Mouse (Mus musculus) limb, embryonic 10.5 days (tissue): ENCODE measurements at regions not wholly inside any gene's neighbourhood (a gene's known extent, or its start where the extent isn't known, plus 50 kb on each side); places are given as distances from the start of the nearest gene placed in this dataset.

ENCODE experiments used
- DNase-seq: peaks from one replicate; pipeline ENCODE4 v3.0.0-alpha.2; 2017; ENCODE audit warnings: low spot score
- H3K27ac ChIP-seq: fragments of 300-500 bp; sonication (generic); 2 replicates; pipeline ENCODE4 v1.5.1; 2016; ENCODE audit warnings: mild to moderate bottlenecking
- H3K27me3 ChIP-seq: fragments of 300-500 bp; sonication (generic); 2 replicates; pipeline ENCODE4 v1.6.1; 2016; ENCODE audit warnings: low read depth, mild to moderate bottlenecking; ENCODE audit not compliant: poor library complexity, severe bottlenecking
- H3K36me3 ChIP-seq: fragments of 300-500 bp; sonication (generic); 2 replicates; pipeline ENCODE4 v1.6.1; 2016; ENCODE audit warnings: mild to moderate bottlenecking, moderate library complexity
- H3K4me1 ChIP-seq: fragments of 300-500 bp; sonication (generic); 2 replicates; pipeline ENCODE4 v1.6.1; 2016
- H3K4me3 ChIP-seq: fragments of 300-500 bp; sonication (generic); 2 replicates; pipeline ENCODE4 v1.5.1; 2016; ENCODE audit warnings: mild to moderate bottlenecking, moderate library complexity
- H3K9me3 ChIP-seq: fragments of 300-500 bp; sonication (generic); replicated peaks from 2 replicates; pipeline ENCODE4 v1.6.1; 2016; ENCODE audit warnings: mild to moderate bottlenecking
- WGBS: fragments of 180-500 bp; shearing (Covaris S2); methylation state at CpG from one replicate; pipeline ENCODE4 v1.1.7; 2016; 5-methylcytosine and 5-hydroxymethylcytosine counted together

DNA sequence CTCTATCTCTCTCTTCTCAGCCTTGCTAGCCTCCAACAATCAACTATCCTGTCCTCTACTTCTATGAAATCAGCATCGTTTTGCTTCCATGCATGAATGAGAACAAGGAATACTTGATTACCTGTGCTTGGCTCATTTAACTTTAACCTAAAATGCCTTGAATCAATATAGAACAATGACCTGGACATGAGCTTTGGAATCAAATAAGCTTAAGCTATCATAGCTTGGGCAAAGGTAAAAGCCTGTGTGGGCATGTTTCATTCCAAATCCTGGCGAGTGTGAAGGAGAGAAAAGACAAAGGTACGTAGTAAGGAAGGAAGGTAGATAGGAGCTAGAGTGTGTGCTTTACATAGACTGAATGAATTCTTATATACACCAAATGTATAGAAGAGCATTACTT is 243.7 kb upstream of the Cpeb2 start:
- Histone ChIP-seq H3K9me3 (no peaks in the 10 kb centered on the region), H3K36me3 (no peaks in the 10 kb centered on the region), H3K4me3 (no peak overlapping the region), H3K4me1 (no peaks in the 10 kb centered on the region), H3K27me3 (no peaks in the 10 kb centered on the region), H3K27ac (no peak overlapping the region)
- WGBS: 95% methylated on average over 3 of the region's 3 CpGs
- no peak for DNase-seq

DNA sequence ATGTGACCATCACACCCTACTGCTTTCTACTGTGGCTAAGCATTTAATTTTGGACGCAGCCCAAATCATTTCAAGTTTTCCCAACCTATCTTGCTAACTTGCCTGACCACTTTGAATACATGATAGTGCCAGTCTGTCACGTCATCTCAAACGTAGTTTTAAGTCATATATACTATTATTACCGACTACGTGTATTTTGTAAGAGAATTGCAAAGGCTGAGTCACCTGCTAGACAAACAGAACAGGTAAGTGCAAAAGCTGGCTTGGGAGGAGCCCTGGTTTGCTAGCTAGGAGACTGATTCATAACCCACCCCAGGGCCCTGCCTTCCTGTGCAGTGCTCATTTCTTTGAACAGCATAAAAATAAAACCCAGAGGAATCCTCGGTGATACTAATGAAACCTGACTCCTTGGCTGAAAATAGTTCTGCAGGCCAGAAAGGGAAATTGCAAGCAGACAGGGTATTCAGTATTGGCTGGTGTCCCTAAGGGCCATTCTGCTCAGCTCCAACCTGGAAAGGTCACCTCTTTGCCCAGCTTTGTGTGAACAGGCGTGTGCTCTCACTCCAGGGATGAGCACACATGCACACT is 208.9 kb upstream of the Cpeb2 start:
- Histone ChIP-seq H3K27ac (no peak overlapping the region), H3K4me3 (no peak overlapping the region), H3K9me3 (no peaks in the 10 kb centered on the region), H3K27me3 (no peaks in the 10 kb centered on the region), H3K4me1 (no peaks in the 10 kb centered on the region), H3K36me3 (no peaks in the 10 kb centered on the region)
- no peak for DNase-seq
- 86% methylated on average over 7 of the region's 7 CpGs for WGBS

DNA sequence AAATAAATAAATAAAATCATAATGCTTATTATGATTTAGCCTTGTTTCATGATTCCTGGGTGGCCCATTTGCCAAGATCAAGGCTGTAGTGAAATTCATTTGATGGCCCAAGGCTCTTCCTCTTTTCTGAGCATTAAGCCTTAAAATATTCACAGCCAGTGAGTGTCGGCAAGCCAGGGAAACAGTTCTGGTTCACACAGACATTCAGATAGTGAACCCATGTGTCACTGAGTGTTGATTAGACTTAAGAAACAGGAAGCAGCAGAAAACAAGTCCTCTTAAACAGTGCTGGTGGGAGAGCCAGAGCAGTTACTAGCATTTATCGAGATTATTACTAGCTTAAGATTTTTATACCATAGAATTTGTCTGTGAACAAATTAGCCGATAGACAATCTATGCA is 201.7 kb upstream of the Cpeb2 start:
- H3K4me1 ChIP-seq: no peaks in the 10 kb centered on the region
- no peaks in the 10 kb centered on the region for H3K36me3 ChIP-seq
- H3K9me3 ChIP-seq: no peaks in the 10 kb centered on the region
- no peak overlapping the region for H3K27ac ChIP-seq
- DNase-seq: no peak
- no peaks in the 10 kb centered on the region for H3K27me3 ChIP-seq
- 91% methylated on average over 3 of the region's 3 CpGs for WGBS
- H3K4me3 ChIP-seq: no peak overlapping the region

DNA sequence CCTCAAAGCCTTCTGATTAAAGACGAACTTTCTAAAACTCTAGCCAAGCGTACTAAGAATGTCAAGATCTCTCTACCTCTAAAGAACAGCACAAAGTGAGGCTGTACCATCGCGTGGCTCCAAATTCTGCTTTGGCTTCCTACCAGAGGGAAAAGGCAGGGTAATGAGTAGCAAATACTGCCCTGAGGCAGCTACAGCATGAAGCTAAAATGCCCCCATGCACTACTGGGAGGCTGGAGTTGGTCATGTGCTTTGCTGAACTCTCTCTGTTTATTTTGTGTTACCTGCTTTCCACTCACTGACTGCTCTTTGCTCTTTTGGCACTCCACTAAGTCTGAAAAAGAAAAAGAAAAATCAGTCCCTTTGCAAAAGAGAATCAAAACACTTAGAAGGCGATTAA is 201.1 kb upstream of the Cpeb2 start:
- WGBS: 83% methylated on average over 5 of the region's 5 CpGs

DNA sequence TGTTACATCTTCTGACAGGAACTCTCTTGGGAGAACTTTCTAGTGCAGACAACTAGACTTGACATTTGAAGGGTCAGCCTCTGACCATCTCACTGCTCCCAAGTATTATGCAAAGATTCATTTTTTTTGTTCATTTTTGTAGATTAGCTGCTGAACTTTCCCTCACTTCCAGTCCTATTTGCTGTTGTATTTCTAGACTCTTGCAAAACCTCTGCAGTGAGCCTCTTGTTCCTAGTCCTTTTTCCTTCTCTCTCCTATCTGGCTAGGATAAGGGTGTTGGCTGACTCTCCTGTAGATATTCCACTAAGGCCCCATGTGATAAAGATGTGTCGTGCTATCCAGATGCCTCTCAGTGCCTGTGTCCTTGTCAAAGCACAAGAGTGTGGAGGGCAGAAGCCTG is 198.5 kb upstream of the Cpeb2 start:
- Histone ChIP-seq H3K4me3 (no peak overlapping the region), H3K27me3 (no peaks in the 10 kb centered on the region), H3K9me3 (no peaks in the 10 kb centered on the region), H3K4me1 (0 out of 2 replicates have a peak, but pooled peaks cover 5% of the 10 kb centered on the region), H3K27ac (no peak overlapping the region), H3K36me3 (no peaks in the 10 kb centered on the region)
- no peak for DNase-seq
- WGBS: 86% methylated on average over 1 of the region's 1 CpGs

More for the DNA sequence above, 201.1 kb upstream of the Cpeb2 start:
- H3K4me1 ChIP-seq: no peaks in the 10 kb centered on the region
- no peaks in the 10 kb centered on the region for H3K36me3 ChIP-seq
- H3K9me3 ChIP-seq: no peaks in the 10 kb centered on the region
- no peak overlapping the region for H3K27ac ChIP-seq
- no peaks in the 10 kb centered on the region for H3K27me3 ChIP-seq
- H3K4me3 ChIP-seq: no peak overlapping the region
- no peak for DNase-seq

DNA sequence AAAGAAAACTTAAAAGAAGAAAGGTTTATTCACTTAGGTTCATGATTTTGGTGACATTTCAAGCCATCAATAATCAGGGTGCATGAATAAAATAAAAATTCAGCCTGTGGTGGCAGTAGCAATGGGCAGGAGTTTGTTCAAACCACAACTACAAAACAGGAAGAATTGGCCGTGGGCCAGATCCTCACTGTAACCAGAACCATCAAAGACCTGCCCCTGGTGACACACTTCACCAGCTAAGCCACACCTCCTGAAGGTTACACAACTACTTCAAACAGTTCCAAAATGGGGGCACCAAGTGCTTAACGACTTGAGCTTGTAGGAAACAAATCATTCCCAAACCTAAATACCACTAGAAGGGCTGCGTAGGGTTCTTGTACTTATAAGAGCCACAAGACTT is 195.4 kb upstream of the Cpeb2 start:
- no peaks in the 10 kb centered on the region for H3K9me3 ChIP-seq
- H3K36me3 ChIP-seq: no peaks in the 10 kb centered on the region
- H3K27me3 ChIP-seq: no peaks in the 10 kb centered on the region
- no peak overlapping the region for H3K27ac ChIP-seq
- 67% methylated on average over 3 of the region's 3 CpGs for WGBS
- no peak overlapping the region for H3K4me3 ChIP-seq
- H3K4me1 ChIP-seq: 0 out of 2 replicates have a peak, but pooled peaks cover 5% of the 10 kb centered on the region
- no peak for DNase-seq

DNA sequence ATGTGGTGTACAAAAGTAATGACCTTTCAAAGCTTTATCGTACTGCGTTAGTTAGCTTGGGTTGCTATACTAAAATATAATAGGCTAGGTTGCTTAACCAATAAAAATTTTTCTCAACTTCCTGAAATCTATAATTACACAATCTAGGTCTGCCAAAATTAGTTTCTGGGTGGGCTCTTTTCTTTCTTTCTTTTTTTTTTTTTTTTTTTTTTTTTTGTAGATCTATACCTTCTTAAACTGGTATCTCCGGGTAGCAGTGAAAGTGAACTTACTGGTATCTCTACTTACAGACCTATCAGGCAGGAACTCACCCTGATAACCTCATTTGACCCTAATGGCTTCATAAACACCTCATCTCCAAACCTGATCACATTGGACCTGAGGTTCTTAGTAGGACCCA is 193.4 kb upstream of the Cpeb2 start:
- Histone ChIP-seq H3K27me3 (no peaks in the 10 kb centered on the region), H3K36me3 (no peaks in the 10 kb centered on the region), H3K27ac (no peak overlapping the region), H3K4me1 (0 out of 2 replicates have a peak, but pooled peaks cover 5% of the 10 kb centered on the region), H3K9me3 (no peaks in the 10 kb centered on the region), H3K4me3 (no peak overlapping the region)
- WGBS: 96% methylated on average over 3 of the region's 3 CpGs
- DNase-seq: no peak

DNA sequence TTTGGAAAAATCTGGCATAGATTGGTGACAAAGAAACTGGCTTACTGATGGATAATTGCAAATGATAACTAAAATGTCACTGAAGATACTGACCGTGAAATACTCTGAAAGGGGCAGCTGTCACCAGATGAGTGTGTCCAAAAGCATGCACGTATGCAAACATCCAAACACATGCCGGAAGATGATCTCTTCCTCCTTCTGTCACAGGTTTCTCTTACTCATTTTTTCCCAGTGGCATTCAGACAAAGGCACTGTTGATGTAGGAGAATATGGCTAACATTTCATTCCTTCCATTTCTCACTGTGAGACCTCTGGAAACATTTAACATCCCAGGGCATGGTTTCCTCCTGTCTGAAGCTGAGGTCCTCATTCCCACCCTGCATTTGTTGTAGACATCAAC is 190.4 kb upstream of the Cpeb2 start:
- H3K4me3 ChIP-seq: no peak overlapping the region
- 96% methylated on average over 3 of the region's 3 CpGs for WGBS

DNA sequence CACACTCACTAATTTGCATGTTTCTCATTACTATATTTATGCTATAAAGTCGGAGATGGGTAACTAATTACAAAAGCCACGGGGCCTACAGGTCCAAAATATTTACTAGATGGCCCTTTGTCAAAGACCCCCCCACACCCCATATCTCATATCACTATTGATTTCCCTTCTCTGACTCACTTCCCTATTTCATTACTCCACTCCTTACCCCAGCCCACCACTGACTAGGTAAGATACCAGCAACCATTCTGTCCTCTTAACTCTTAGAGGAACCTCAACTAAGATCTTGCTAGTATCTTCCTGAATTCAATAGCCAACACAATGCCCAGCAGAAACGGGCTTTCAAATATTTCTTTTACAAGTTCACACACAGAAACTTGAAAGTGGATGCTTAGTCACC is 187.1 kb upstream of the Cpeb2 start:
- Histone ChIP-seq H3K9me3 (no peaks in the 10 kb centered on the region), H3K27ac (no peak overlapping the region), H3K27me3 (no peaks in the 10 kb centered on the region), H3K4me1 (peaks cover 9% of the 10 kb centered on the region), H3K4me3 (no peak overlapping the region), H3K36me3 (no peaks in the 10 kb centered on the region)
- WGBS: 86% methylated on average over 3 of the region's 3 CpGs
- no peak for DNase-seq

More for the DNA sequence above, 190.4 kb upstream of the Cpeb2 start:
- H3K27ac ChIP-seq: no peak overlapping the region
- no peaks in the 10 kb centered on the region for H3K9me3 ChIP-seq
- H3K27me3 ChIP-seq: no peaks in the 10 kb centered on the region
- H3K36me3 ChIP-seq: no peaks in the 10 kb centered on the region
- DNase-seq: no peak
- H3K4me1 ChIP-seq: 0 out of 2 replicates have a peak, but pooled peaks cover 5% of the 10 kb centered on the region

DNA sequence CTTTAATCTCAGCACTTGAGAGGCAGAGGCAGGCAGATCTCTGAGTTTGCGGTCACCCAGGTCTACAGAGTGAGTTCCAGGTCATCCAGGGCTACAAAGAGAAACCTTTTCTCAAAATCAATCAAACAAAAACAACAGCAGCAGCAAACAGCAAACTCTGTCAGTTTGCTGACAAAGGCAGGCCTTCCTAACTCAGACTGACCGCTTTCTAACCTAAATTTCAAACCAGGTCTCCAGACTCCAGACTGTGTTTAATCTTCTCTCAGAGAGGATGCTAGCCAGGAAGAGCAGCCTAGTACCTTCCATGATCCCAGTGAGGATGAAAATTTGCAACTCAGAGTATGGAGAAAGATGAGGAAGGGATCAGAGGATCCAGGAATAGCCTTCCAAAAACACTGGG is 185.7 kb upstream of the Cpeb2 start:
- Histone ChIP-seq H3K27me3 (no peaks in the 10 kb centered on the region), H3K9me3 (no peaks in the 10 kb centered on the region), H3K27ac (no peak overlapping the region), H3K36me3 (no peaks in the 10 kb centered on the region), H3K4me3 (no peak overlapping the region), H3K4me1 (peaks cover 9% of the 10 kb centered on the region)
- no peak for DNase-seq
- 99% methylated on average over 2 of the region's 2 CpGs for WGBS

DNA sequence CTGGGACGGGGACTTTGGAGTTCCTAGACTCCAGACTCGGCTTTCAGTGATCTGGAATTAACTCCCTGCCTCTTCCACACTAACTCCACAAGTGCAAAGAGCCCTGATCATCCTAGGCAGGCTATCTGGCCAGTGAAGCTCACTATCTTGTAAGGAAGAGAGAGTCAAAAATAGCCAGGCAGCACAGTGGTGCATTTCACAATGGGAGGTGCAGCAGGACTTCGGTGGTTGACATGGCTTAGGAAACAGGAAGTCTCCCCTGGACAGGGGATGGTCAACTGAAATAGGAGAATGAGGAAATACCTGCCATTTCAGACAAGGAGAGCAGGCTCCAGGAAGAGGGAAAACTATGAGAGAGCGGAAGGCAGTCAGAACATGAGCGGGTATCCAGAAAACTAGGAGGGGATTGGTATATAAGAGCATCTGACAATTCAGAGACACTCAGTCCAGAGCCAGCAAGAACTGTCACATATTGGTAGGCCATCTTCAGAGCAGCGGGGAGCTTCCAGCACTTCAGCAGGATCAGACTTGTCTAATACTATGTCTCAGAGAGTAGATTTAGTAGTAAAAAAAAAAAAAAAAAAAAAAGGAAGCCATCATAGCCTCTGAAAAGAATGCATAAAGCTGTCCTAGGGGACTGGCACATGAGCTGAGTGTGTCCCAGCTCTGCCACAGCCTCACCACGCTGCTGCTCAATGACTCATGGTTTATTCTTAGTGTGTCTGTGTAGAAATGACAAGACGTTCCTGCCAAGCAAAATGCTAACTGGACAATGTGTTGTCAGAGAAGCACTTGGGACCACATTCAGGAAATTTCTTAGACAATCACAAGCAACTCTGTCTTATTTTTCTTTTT is 184.5 kb upstream of the Cpeb2 start:
- Histone ChIP-seq H3K4me3 (no peak overlapping the region), H3K27ac (no peak overlapping the region), H3K4me1 (peaks cover 9% of the 10 kb centered on the region), H3K36me3 (no peaks in the 10 kb centered on the region), H3K27me3 (no peaks in the 10 kb centered on the region), H3K9me3 (no peaks in the 10 kb centered on the region)
- DNase-seq: no peak
- WGBS: 88% methylated on average over 8 of the region's 8 CpGs

DNA sequence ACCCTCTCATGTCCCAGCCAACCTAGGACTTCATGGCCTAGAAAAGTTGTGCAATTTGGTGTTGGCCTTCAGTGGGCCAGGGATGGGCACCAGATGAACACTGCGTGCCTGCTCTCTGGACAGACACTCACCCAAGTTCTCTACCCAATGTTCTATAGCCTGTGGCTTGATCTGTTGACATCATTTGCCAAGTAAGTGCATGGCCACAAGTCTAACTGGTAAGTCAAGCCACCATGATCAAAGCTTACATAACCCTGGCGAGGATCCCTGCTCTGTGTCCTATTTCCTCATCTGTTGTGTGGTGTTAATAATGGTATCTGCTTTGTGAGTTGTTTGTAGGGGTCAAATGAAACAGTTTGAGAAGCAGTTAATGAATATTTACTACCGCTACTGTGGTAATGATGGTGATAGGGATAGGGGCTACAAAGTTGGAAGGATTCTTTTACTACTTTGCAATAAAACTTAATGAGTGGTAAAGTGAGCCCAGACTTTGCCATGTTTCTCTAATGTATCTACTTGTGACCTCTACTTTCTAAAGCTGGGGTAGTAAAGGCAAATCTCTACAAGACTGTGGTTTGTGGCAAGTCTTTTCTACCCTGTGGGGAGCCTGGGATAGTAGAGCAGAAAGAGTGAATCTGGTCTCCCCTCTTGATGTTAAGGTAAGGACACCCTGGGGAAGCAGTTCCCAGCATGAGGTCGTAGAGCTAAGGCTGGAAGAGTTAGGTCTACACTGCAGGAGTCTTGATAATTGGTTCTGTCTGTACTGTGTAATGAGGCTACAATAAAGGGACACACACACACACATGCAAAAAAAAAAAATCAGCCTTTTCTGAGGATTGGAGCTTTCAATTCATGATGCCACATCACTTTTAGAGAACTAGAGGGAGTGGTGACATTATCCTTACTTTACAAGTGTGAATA is 183.3 kb upstream of the Cpeb2 start:
- Histone ChIP-seq H3K36me3 (no peaks in the 10 kb centered on the region), H3K4me3 (no peak overlapping the region), H3K9me3 (no peaks in the 10 kb centered on the region), H3K4me1 (peaks cover 9% of the 10 kb centered on the region), H3K27me3 (no peaks in the 10 kb centered on the region), H3K27ac (no peak overlapping the region)
- no peak for DNase-seq
- WGBS: 46% methylated on average over 4 of the region's 4 CpGs
